Mouse (Mus musculus) hindbrain, embryonic 12.5 days (tissue): ENCODE results near the gene Mfsd9. TPM values are rescaled to one million over a fixed set of nuclear protein-coding genes. Genes with fewer than 3 reads are reported as not detected.

Source experiments
- ATAC-seq: fragments of 200-750 bp; cut with Nextera tagmentation; 2 replicates; pipeline ENCODE4 v1.8.0; 2017; ENCODE audit warnings: moderate TSS enrichment; ENCODE audit not compliant: low FRiP score
- H3K27ac ChIP-seq: fragments of 300-500 bp; sonication (generic); 2 replicates; pipeline ENCODE4 v1.5.1; 2016; ENCODE audit warnings: mild to moderate bottlenecking
- H3K27me3 ChIP-seq: fragments of 300-500 bp; sonication (generic); 2 replicates; pipeline ENCODE4 v1.6.1; 2016; ENCODE audit warnings: mild to moderate bottlenecking
- H3K36me3 ChIP-seq: fragments of 300-500 bp; sonication (generic); 2 replicates; pipeline ENCODE4 v1.6.1; 2016; ENCODE audit warnings: mild to moderate bottlenecking
- H3K4me1 ChIP-seq: fragments of 300-500 bp; sonication (generic); 2 replicates; pipeline ENCODE4 v1.6.1; 2016
- H3K4me2 ChIP-seq: fragments of 300-500 bp; sonication (generic); replicated peaks from 2 replicates; pipeline ENCODE4 v1.6.1; 2016; ENCODE audit warnings: mild to moderate bottlenecking
- H3K4me3 ChIP-seq: fragments of 300-500 bp; sonication (generic); 2 replicates; pipeline ENCODE4 v1.5.1; 2016; ENCODE audit warnings: mild to moderate bottlenecking
- H3K9ac ChIP-seq: fragments of 300-500 bp; sonication (generic); 2 replicates; pipeline ENCODE4 v1.6.1; 2016; ENCODE audit warnings: mild to moderate bottlenecking, moderate library complexity
- H3K9me3 ChIP-seq: fragments of 300-500 bp; sonication (generic); replicated peaks from 2 replicates; pipeline ENCODE4 v1.6.1; 2016; ENCODE audit warnings: mild to moderate bottlenecking
- WGBS: fragments of 180-500 bp; shearing (Covaris S2); methylation state at CpG from one replicate; pipeline ENCODE4 v1.1.7; 2016; 5-methylcytosine and 5-hydroxymethylcytosine counted together
- polyA plus RNA-seq: library from polyadenylated mRNA; unstranded; fragments of >200 nt; fragmentation: Nextera tagmentation; extraction: Ambion mirVana; gene quantifications from 2 replicates; pipeline ENCODE4 v1.2.1, GENCODE M21; 2016

Mfsd9 gene
- polyA plus RNA-seq, 1 experiment from 2014 or later, result 5.0 TPM

- Histone ChIP-seq H3K36me3 (peaks cover 14% of the 10 kb centered on the region), H3K4me2 (no peak overlapping the region), H3K27ac (no peak overlapping the region), H3K4me3 (no peak overlapping the region), H3K9me3 (peaks cover 7% of the 10 kb centered on the region; the same call in 1 of the 2 replicates), H3K4me1 (no peaks in the 10 kb centered on the region), H3K9ac (no peak overlapping the region), H3K27me3 (no peaks in the 10 kb centered on the region)
- 93% methylated on average over 10 of the region's 10 CpGs for WGBS
- no peak for ATAC-seq
These were observed 16.4 kb downstream of the Mfsd9 start for GRCm38 (mm10) chr1:40774040-40774439.

- WGBS, result 91% methylated on average over 5 of the region's 5 CpGs
- Histone ChIP-seq H3K27ac (no peak overlapping the region), H3K9ac (no peak overlapping the region), H3K36me3 (peaks cover 7% of the 10 kb centered on the region), H3K27me3 (no peaks in the 10 kb centered on the region), H3K4me1 (no peaks in the 10 kb centered on the region), H3K4me2 (no peak overlapping the region), H3K4me3 (no peak overlapping the region), H3K9me3 (no peaks in the 10 kb centered on the region)
- ATAC-seq, result no peak
These were observed 17.3 kb downstream of the Mfsd9 start for GRCm38 (mm10) chr1:40773234-40773633.

DNA sequence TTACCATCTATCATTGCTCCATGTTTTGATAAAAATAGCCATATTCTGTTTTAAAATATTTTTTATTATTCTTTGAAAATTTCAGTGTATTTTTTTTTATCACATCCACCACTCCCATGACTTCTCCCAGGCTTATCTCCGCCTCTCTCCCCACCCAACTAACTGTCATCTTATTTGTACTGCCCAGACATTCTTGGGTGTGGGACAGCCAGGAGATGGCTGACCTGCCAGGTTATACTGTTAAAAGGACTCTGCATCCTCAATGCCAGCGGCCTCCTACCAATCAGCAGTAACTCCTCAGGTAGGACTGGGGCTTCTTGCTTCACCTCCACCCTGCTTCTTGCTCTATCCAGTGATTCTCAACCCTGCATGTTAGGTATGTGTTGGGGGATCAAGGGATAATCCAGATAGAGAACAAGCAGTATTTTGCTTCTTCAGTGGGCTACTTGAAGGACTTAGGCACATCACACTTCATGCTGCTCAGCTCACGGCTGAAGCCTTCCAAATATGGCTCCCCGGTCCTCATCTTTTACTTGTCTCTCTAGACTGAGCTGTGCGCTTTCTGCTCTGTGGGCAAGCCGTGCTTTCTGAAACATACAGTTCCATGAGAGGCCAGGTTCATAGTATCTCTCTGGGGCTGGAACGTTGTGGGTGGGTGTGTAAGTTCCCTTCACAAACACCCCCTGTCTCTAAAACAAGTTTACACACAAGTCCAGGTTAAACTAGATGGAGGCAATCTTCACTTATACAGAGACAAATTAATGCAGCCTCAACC is 19.1 kb downstream of the Mfsd9 start:
- Histone ChIP-seq H3K4me3 (no peak overlapping the region), H3K36me3 (peaks cover 7% of the 10 kb centered on the region), H3K27ac (no peak overlapping the region), H3K4me2 (no peak overlapping the region), H3K4me1 (no peaks in the 10 kb centered on the region), H3K9me3 (no peaks in the 10 kb centered on the region), H3K27me3 (no peaks in the 10 kb centered on the region), H3K9ac (no peak overlapping the region)
- WGBS, result 89% methylated on average over 7 of the region's 7 CpGs
- ATAC-seq, result no peak

GRCm38 (mm10) chr1:40769331-40769894 is 21.1 kb downstream of the Mfsd9 start:
- Histone ChIP-seq H3K4me1 (no peaks in the 10 kb centered on the region), H3K9me3 (no peaks in the 10 kb centered on the region), H3K9ac (no peak overlapping the region), H3K36me3 (peaks cover 7% of the 10 kb centered on the region), H3K4me2 (no peak overlapping the region), H3K27ac (no peak overlapping the region), H3K27me3 (no peaks in the 10 kb centered on the region), H3K4me3 (no peak overlapping the region)
- ATAC-seq, result no peak
- WGBS, result 66% methylated on average over 4 of the region's 4 CpGs

GRCm38 (mm10) chr1:40768606-40769005 is 21.9 kb downstream of the Mfsd9 start:
- Histone ChIP-seq H3K9ac (no peak overlapping the region), H3K4me2 (no peak overlapping the region), H3K36me3 (no peaks in the 10 kb centered on the region), H3K4me3 (no peak overlapping the region), H3K9me3 (no peaks in the 10 kb centered on the region), H3K27me3 (no peaks in the 10 kb centered on the region), H3K27ac (no peak overlapping the region), H3K4me1 (no peaks in the 10 kb centered on the region)
- WGBS, result 33% methylated on average over 6 of the region's 6 CpGs
- ATAC-seq, result no peak

- Histone ChIP-seq H3K27me3 (no peaks in the 10 kb centered on the region), H3K36me3 (no peaks in the 10 kb centered on the region), H3K4me2 (no peak overlapping the region), H3K4me1 (no peaks in the 10 kb centered on the region), H3K27ac (no peak overlapping the region), H3K4me3 (no peak overlapping the region), H3K9ac (no peak overlapping the region), H3K9me3 (no peaks in the 10 kb centered on the region)
- no peak for ATAC-seq
- WGBS, result 84% methylated on average over 18 of the region's 18 CpGs
These were observed 22.9 kb downstream of the Mfsd9 start for GRCm38 (mm10) chr1:40767588-40767987.

GRCm38 (mm10) chr1:40765521-40765920 is 25.0 kb downstream of the Mfsd9 start:
- Histone ChIP-seq H3K9me3 (no peaks in the 10 kb centered on the region), H3K27ac (no peak overlapping the region), H3K4me2 (no peak overlapping the region), H3K4me3 (no peak overlapping the region), H3K36me3 (no peaks in the 10 kb centered on the region), H3K9ac (no peak overlapping the region), H3K4me1 (no peaks in the 10 kb centered on the region), H3K27me3 (no peaks in the 10 kb centered on the region)
- no peak for ATAC-seq
- WGBS, result 91% methylated on average over 12 of the region's 12 CpGs

GRCm38 (mm10) chr1:40764701-40765275 is 25.7 kb downstream of the Mfsd9 start:
- 94% methylated on average over 15 of the region's 15 CpGs for WGBS
- no peak for ATAC-seq
- Histone ChIP-seq H3K4me2 (no peak overlapping the region), H3K27ac (no peak overlapping the region), H3K36me3 (no peaks in the 10 kb centered on the region), H3K9ac (no peak overlapping the region), H3K4me3 (no peak overlapping the region), H3K27me3 (no peaks in the 10 kb centered on the region), H3K9me3 (no peaks in the 10 kb centered on the region), H3K4me1 (no peaks in the 10 kb centered on the region)

DNA sequence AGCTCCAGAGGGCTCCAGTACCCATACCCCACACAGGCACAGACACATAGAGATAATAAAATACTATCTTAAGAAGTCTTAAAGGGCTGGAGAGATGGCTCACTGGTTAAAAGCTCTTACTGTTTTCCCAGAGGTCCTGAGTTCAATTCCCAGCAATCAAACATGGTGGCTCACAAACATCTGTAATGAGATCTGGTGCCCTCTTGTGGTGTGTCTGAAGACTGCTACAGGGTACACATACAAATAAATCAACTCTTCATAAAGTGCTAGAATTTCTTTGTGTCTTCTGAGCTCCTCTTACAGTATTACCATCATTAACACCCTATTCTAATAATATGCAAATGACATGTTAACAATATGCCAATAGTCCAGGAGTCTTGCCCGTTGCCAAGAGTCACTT is 26.4 kb downstream of the Mfsd9 start:
- H3K9me3 ChIP-seq, result no peaks in the 10 kb centered on the region
- no peaks in the 10 kb centered on the region for H3K4me1 ChIP-seq
- H3K4me2 ChIP-seq, result no peak overlapping the region
- no peak overlapping the region for H3K9ac ChIP-seq
- 77% methylated on average over 1 of the region's 1 CpGs for WGBS
- ATAC-seq, result no peak
- H3K4me3 ChIP-seq, result no peak overlapping the region
- H3K27me3 ChIP-seq, result no peaks in the 10 kb centered on the region
- no peak overlapping the region for H3K27ac ChIP-seq
- H3K36me3 ChIP-seq, result no peaks in the 10 kb centered on the region

- H3K27ac ChIP-seq, result no peak overlapping the region
- no peaks in the 10 kb centered on the region for H3K9me3 ChIP-seq
- WGBS, result 89% methylated on average over 6 of the region's 6 CpGs
- no peaks in the 10 kb centered on the region for H3K27me3 ChIP-seq
- H3K36me3 ChIP-seq, result no peaks in the 10 kb centered on the region
- ATAC-seq, result no peak
- H3K4me1 ChIP-seq, result no peaks in the 10 kb centered on the region
- no peak overlapping the region for H3K4me2 ChIP-seq
- no peak overlapping the region for H3K4me3 ChIP-seq
- H3K9ac ChIP-seq, result no peak overlapping the region
These were observed 30.6 kb downstream of the Mfsd9 start for GRCm38 (mm10) chr1:40759751-40760445.

DNA sequence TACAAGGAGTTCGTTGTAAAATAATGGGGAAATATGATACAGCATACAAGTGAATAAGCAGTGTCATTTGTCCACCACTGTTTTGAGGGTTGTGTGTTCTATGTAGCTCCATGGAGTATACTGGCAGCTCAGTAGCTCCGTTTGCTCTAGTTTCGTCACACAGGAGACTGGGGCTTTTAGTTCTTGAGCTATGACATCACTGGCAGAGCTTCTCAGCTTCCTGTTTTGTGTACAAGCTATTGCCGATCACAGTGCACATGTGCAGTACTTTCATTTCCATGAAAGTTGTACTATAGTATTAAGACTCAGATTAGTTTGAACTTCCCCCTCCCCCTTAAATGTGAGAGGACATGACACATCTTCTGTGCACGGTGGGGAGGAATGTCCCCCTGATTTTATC is 44.4 kb downstream of the Mfsd9 start:
- H3K9ac ChIP-seq, result no peak overlapping the region
- H3K27me3 ChIP-seq, result no peaks in the 10 kb centered on the region
- H3K4me3 ChIP-seq, result no peak overlapping the region
- no peak overlapping the region for H3K4me2 ChIP-seq
- H3K9me3 ChIP-seq, result no peaks in the 10 kb centered on the region
- H3K4me1 ChIP-seq, result no peaks in the 10 kb centered on the region
- no peak overlapping the region for H3K27ac ChIP-seq
- 88% methylated on average over 5 of the region's 5 CpGs for WGBS
- ATAC-seq, result no peak
- H3K36me3 ChIP-seq, result no peaks in the 10 kb centered on the region

DNA sequence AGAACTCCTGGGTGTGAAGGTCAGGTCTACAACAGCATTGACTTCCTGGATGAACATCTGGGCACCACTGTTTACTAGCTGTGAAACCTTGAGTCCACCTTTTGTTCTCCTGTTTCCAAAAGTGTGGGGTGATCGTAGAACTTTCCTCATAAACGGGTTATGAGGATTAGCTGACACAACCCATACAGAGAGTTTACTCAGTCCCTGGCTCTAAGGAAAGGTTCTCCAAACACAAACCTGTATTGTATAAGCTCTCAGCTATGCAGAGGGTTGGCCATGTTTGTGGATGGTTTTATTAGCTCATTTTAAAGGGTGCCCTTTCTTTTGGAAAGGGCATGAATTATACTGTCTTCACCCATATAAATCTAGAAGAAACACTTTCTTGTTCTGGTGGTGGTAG is 49.7 kb downstream of the Mfsd9 start:
- Histone ChIP-seq H3K4me2 (no peak overlapping the region), H3K9ac (no peak overlapping the region), H3K9me3 (no peaks in the 10 kb centered on the region), H3K36me3 (no peaks in the 10 kb centered on the region), H3K27ac (no peak overlapping the region), H3K4me1 (no peaks in the 10 kb centered on the region), H3K27me3 (no peaks in the 10 kb centered on the region), H3K4me3 (no peak overlapping the region)
- no peak for ATAC-seq
- 82% methylated on average over 2 of the region's 2 CpGs for WGBS
